Mouse (Mus musculus) cerebellum, adult 2 months (tissue): ENCODE data around the gene Gm16181. TPM values are rescaled to one million over a fixed set of nuclear protein-coding genes. Genes with fewer than 3 reads are reported as not detected.

ENCODE experiments used
- DNase-seq, 2 experiments: peaks; one replicate each; pipeline ENCODE4 v3.0.0; 2021
- H3K27ac ChIP-seq: fragments of 200-500 bp; 2 replicates; pipeline ENCODE4 v1.5.1; 2012; ENCODE audit warnings: low read length, control low read depth, inconsistent platforms; ENCODE audit not compliant: insufficient read depth
- H3K27me3 ChIP-seq: fragments of 200-500 bp; 2 replicates; pipeline ENCODE4 v1.6.1; 2012; ENCODE audit warnings: inconsistent platforms, mild to moderate bottlenecking, low read length, moderate library complexity; ENCODE audit not compliant: control insufficient read depth, insufficient read depth
- H3K4me1 ChIP-seq: fragments of 200-500 bp; 2 replicates; pipeline ENCODE4 v1.6.1; 2011; ENCODE audit warnings: low read length; ENCODE audit not compliant: control insufficient read depth, insufficient read depth
- H3K4me3 ChIP-seq: fragments of 200-500 bp; replicated peaks from 2 replicates; pipeline ENCODE3; 2011; ENCODE audit warnings: mild to moderate bottlenecking, low read depth, low read length, control low read depth; ENCODE audit not compliant: insufficient read depth
- CTCF ChIP-seq: fragments of 200-500 bp; IDR thresholded peaks from 2 replicates; pipeline ENCODE4 v1.5.1; 2011; ENCODE audit warnings: low read depth, mild to moderate bottlenecking, control low read depth, low read length, moderate library complexity, borderline replicate concordance; ENCODE audit not compliant: insufficient read depth
- POLR2A ChIP-seq: fragments of 200-500 bp; IDR thresholded peaks from 2 replicates; pipeline ENCODE4 v1.6.1; 2011; ENCODE audit warnings: low read length, control low read depth, borderline replicate concordance; ENCODE audit not compliant: insufficient read depth
- WGBS: fragments of 180-500 bp; shearing (Covaris S2); methylation state at CpG from one replicate; pipeline ENCODE4 v1.1.7; 2018; 5-methylcytosine and 5-hydroxymethylcytosine counted together
- polyA plus RNA-seq: library from polyadenylated mRNA; depleted of rRNA; stranded (reverse); fragments of >200 nt; gene quantifications from 2 replicates; pipeline ENCODE4 v1.2.3, GENCODE M21; 2012; rRNA removed

Gene Gm16181
- polyA plus RNA-seq, 1 experiment = not detected

GRCm38 (mm10) chr17:35263523-35263883 is 42.9 kb downstream of the Gm16181 start:
- TF ChIP-seq POLR2A (no peak), CTCF (no peak)
- under 1% methylated on average over 31 of the region's 31 CpGs for WGBS
- H3K4me1 ChIP-seq = no peaks in the 10 kb centered on the region
- peak overlapping the region; percentile 59 for H3K4me3 ChIP-seq
- no peaks in the 10 kb centered on the region for H3K27me3 ChIP-seq
- H3K27ac ChIP-seq = no peak overlapping the region
- DNase-seq = peak in 1 of 2 experiments; percentile 36

GRCm38 (mm10) chr17:35267399-35268086 is 46.9 kb downstream of the Gm16181 start:
- Histone ChIP-seq H3K27ac (no peak overlapping the region), H3K27me3 (no peaks in the 10 kb centered on the region), H3K4me3 (no peak overlapping the region), H3K4me1 (no peaks in the 10 kb centered on the region)
- TF ChIP-seq CTCF (no peak), POLR2A (no peak)
- WGBS = 73% methylated on average over 1 of the region's 1 CpGs
- DNase-seq = no peak

- WGBS = 16% methylated on average over 3 of the region's 3 CpGs
- H3K4me3 ChIP-seq = no peak overlapping the region
- TF ChIP-seq POLR2A = no peak
- no peak for TF ChIP-seq CTCF
- no peak overlapping the region for H3K27ac ChIP-seq
- no peaks in the 10 kb centered on the region for H3K27me3 ChIP-seq
- no peaks in the 10 kb centered on the region for H3K4me1 ChIP-seq
- DNase-seq = no peak
These were observed 49.2 kb downstream of the Gm16181 start for GRCm38 (mm10) chr17:35269653-35270347.

GRCm38 (mm10) chr17:35272249-35272648 is 51.6 kb downstream of the Gm16181 start:
- TF ChIP-seq CTCF (no peak), POLR2A (no peak)

More at GRCm38 (mm10) chr17:35272249-35272648, 51.6 kb downstream of the Gm16181 start:
- Histone ChIP-seq H3K4me1 (no peaks in the 10 kb centered on the region), H3K27ac (no peak overlapping the region), H3K4me3 (no peak overlapping the region), H3K27me3 (no peaks in the 10 kb centered on the region)
- no peak for DNase-seq
- 72% methylated on average over 3 of the region's 3 CpGs for WGBS

Other genes starting within 250 kb of the Gm16181 start
- 10.5 and 14.9 TPM in 2 replicates for gene Hspa1a, start 248.7 kb upstream of the Gm16181 start, polyA plus RNA-seq
- 0.49 and 0.89 TPM in 2 replicates for gene Hspa1l, start 248.1 kb upstream of the Gm16181 start, polyA plus RNA-seq
- 56.2 and 63.7 TPM in 2 replicates for gene Lsm2, start 239.0 kb upstream of the Gm16181 start, polyA plus RNA-seq
- 65.3 and 77.0 TPM in 2 replicates for gene Vars, start 219.8 kb upstream of the Gm16181 start, polyA plus RNA-seq
- 25.5 and 30.1 TPM in 2 replicates for gene Vwa7, start 204.3 kb upstream of the Gm16181 start, polyA plus RNA-seq
- 2.0 and 2.3 TPM in 2 replicates for gene Sapcd1, start 192.8 kb upstream of the Gm16181 start, polyA plus RNA-seq
- gene Msh5, start 174.1 kb upstream of the Gm16181 start, polyA plus RNA-seq = 4.3 and 5.5 TPM in 2 replicates
- gene Clic1, start 170.9 kb upstream of the Gm16181 start, polyA plus RNA-seq = 41.2 and 42.9 TPM in 2 replicates
- gene Ddah2, start 161.8 kb upstream of the Gm16181 start, polyA plus RNA-seq = 59.5 and 63.3 TPM in 2 replicates
- 0.11 and 0.15 TPM in 2 replicates for gene Ly6g6c, start 155.4 kb upstream of the Gm16181 start, polyA plus RNA-seq
- gene Mpig6b, start 154.7 kb upstream of the Gm16181 start, polyA plus RNA-seq = 0.25 and 0.43 TPM in 2 replicates
- 5.3 and 6.3 TPM in 2 replicates for gene Ly6g6e, start 143.9 kb upstream of the Gm16181 start, polyA plus RNA-seq
- 8.5 and 10.4 TPM in 2 replicates for gene Ly6g6d, start 142.8 kb upstream of the Gm16181 start, polyA plus RNA-seq
- gene Ly6g6f, start 135.2 kb upstream of the Gm16181 start, polyA plus RNA-seq = 0.86 and 1.1 TPM in 2 replicates
- 337 and 394 TPM in 2 replicates for gene Abhd16a, start 131.6 kb upstream of the Gm16181 start, polyA plus RNA-seq
- gene Ly6g5c, start 112.6 kb upstream of the Gm16181 start, polyA plus RNA-seq = 0.28 TPM in 1 of 2 replicates, not detected in the other
- gene Ly6g5b, start 105.4 kb upstream of the Gm16181 start, polyA plus RNA-seq = 2.2 and 3.4 TPM in 2 replicates
- 32.7 TPM in 2 replicates for gene Gpank1, start 99.4 kb upstream of the Gm16181 start, polyA plus RNA-seq
- gene Csnk2b, start 98.8 kb upstream of the Gm16181 start, polyA plus RNA-seq = 231 TPM in 2 replicates
- 12.3 and 14.6 TPM in 2 replicates for gene D17H6S53E, start 94.5 kb upstream of the Gm16181 start, polyA plus RNA-seq
- gene Apom, start 88.8 kb upstream of the Gm16181 start, polyA plus RNA-seq = 0.21 and 0.28 TPM in 2 replicates
- 211 and 226 TPM in 2 replicates for gene Bag6, start 85.7 kb upstream of the Gm16181 start, polyA plus RNA-seq
- 277 and 289 TPM in 2 replicates for gene Prrc2a, start 55.9 kb upstream of the Gm16181 start, polyA plus RNA-seq
- 2.1 and 4.1 TPM in 2 replicates for gene Aif1, start 44.8 kb upstream of the Gm16181 start, polyA plus RNA-seq
- 2.8 and 3.2 TPM in 2 replicates for gene Lst1, start 32.4 kb upstream of the Gm16181 start, polyA plus RNA-seq
- gene Ltb, start 26.4 kb upstream of the Gm16181 start, polyA plus RNA-seq = 0.34 and 0.38 TPM in 2 replicates
- not detected in 2 replicates for gene Tnf, start 18.8 kb upstream of the Gm16181 start, polyA plus RNA-seq
- 0.11 and 0.13 TPM in 2 replicates for gene Lta, start 15.5 kb upstream of the Gm16181 start, polyA plus RNA-seq
- 628 TPM in 2 replicates for gene Atp6v1g2, start 12.8 kb downstream of the Gm16181 start, polyA plus RNA-seq
- 12.7 and 13.2 TPM in 2 replicates for gene Nfkbil1, start 15.0 kb downstream of the Gm16181 start, polyA plus RNA-seq
- 438 and 458 TPM in 2 replicates for gene Ddx39b, start 20.9 kb downstream of the Gm16181 start, polyA plus RNA-seq
- gene H2-D1, start 41.9 kb downstream of the Gm16181 start, polyA plus RNA-seq = 174 and 183 TPM in 2 replicates
- gene H2-Q1, start 99.6 kb downstream of the Gm16181 start, polyA plus RNA-seq = 0.26 and 0.92 TPM in 2 replicates
- 1.4 and 1.5 TPM in 2 replicates for gene H2-Q2, start 121.4 kb downstream of the Gm16181 start, polyA plus RNA-seq
- gene H2-Q4, start 158.8 kb downstream of the Gm16181 start, polyA plus RNA-seq = 5.1 and 7.0 TPM in 2 replicates
- 0.90 and 1.4 TPM in 2 replicates for gene H2-Q6, start 204.0 kb downstream of the Gm16181 start, polyA plus RNA-seq
- 1.9 and 2.6 TPM in 2 replicates for gene H2-Q7, start 218.3 kb downstream of the Gm16181 start, polyA plus RNA-seq
- gene H2-Q10, start 249.3 kb downstream of the Gm16181 start, polyA plus RNA-seq = 0.06 and 0.11 TPM in 2 replicates